Mouse (Mus musculus) adrenal gland, postnatal 10 days (tissue): Measurements from ENCODE around the gene Dock4. TPM values are rescaled to one million over a fixed set of nuclear protein-coding genes. Genes with fewer than 3 reads are reported as not detected.

Experiments
- DNase-seq: peaks from one replicate; pipeline ENCODE4 v3.0.0; 2021; ENCODE audit warnings: mixed read lengths
- long read RNA-seq, 2 experiments: library from polyadenylated mRNA; stranded (forward); transcript quantifications; one replicate each; pipeline ENCODE4 v2.0.0; 2021
- total RNA-seq, 2 experiments: library from RNA; stranded (reverse); gene quantifications; 2 replicates each; pipeline ENCODE4 v1.2.3; 2021

The Dock4 gene
- total RNA-seq, result 10 to 100 TPM; 16.2 to 28.5 TPM
- long read RNA-seq, experiment 1, partial matches to known transcripts, result 0 of 2 reads
- long read RNA-seq, experiment 1, other reads (novel, unspliced or antisense), result 1 of 2 reads
- long read RNA-seq, experiment 2, partial matches to known transcripts, result 0 of 2 reads
- long read RNA-seq, experiment 2, other reads (novel, unspliced or antisense), result 1 of 2 reads

GRCm38 (mm10) chr12:40445648-40446449, at the start of gene Dock4, which contains the start of gene Zfp277:
Gene Dock4, plus strand, starts transcription at chr12:40445952.
Gene Zfp277, minus strand, starts transcription at chr12:40445902.
- peak; percentile 99 for DNase-seq

- no peak for DNase-seq
Measured at GRCm38 (mm10) chr12:40398916-40399315, 46.8 kb upstream of the Dock4 start.

GRCm38 (mm10) chr12:40399386-40399785, 46.4 kb upstream of the Dock4 start:
- DNase-seq, result no peak

- DNase-seq, result no peak
Measured at GRCm38 (mm10) chr12:40399812-40400211, 45.9 kb upstream of the Dock4 start.

GRCm38 (mm10) chr12:40414682-40415311, 31.0 kb upstream of the Dock4 start:
- no peak for DNase-seq

- DNase-seq, result peak; percentile 64
Measured at GRCm38 (mm10) chr12:40415312-40415925, 30.3 kb upstream of the Dock4 start.

- no peak for DNase-seq
Measured at GRCm38 (mm10) chr12:40417257-40417656, 28.5 kb upstream of the Dock4 start.

GRCm38 (mm10) chr12:40424991-40425390, 20.8 kb upstream of the Dock4 start:
- DNase-seq, result no peak

GRCm38 (mm10) chr12:40427606-40428005, 18.1 kb upstream of the Dock4 start:
- DNase-seq, result no peak

GRCm38 (mm10) chr12:40429976-40430375, 15.8 kb upstream of the Dock4 start:
- DNase-seq, result no peak

- no peak for DNase-seq
Measured at GRCm38 (mm10) chr12:40431075-40431474, 14.7 kb upstream of the Dock4 start.

- DNase-seq, result peak; percentile 34
Measured at GRCm38 (mm10) chr12:40434101-40434500, 11.7 kb upstream of the Dock4 start.

- no peak for DNase-seq
Measured at GRCm38 (mm10) chr12:40438049-40438448, 7.7 kb upstream of the Dock4 start.

- DNase-seq, result no peak
Measured at GRCm38 (mm10) chr12:40445206-40445605, 546 bp upstream of the Dock4 start.

- peak; percentile 69 for DNase-seq
Measured at GRCm38 (mm10) chr12:40446450-40447381, 964 bp downstream of the Dock4 start.

GRCm38 (mm10) chr12:40447561-40448355, 2.0 kb downstream of the Dock4 start:
- DNase-seq, result no peak

- DNase-seq, result no peak
Measured at GRCm38 (mm10) chr12:40449119-40449795, 3.5 kb downstream of the Dock4 start.

GRCm38 (mm10) chr12:40456517-40456916, 10.8 kb downstream of the Dock4 start:
- no peak for DNase-seq

- peak; percentile 44 for DNase-seq
Measured at GRCm38 (mm10) chr12:40458977-40459376, 13.2 kb downstream of the Dock4 start.

- DNase-seq, result no peak
Measured at GRCm38 (mm10) chr12:40459673-40460265, 14.0 kb downstream of the Dock4 start.
